Mouse (Mus musculus): ENCODE measurements around the gene Nmd3. TPM values are rescaled to one million over a fixed set of nuclear protein-coding genes. Genes with fewer than 3 reads are reported as not detected.

Nmd3 gene
- total RNA-seq (2017) = 52.2 to 127 TPM (median 83.2 TPM) in 3 replicates

- peak; percentile 89 for ATAC-seq (replicated peaks; ENCODE audit: insufficient number of reproducible peaks, low FRiP score, low TSS enrichment, poor library complexity, severe bottlenecking)
Measured at GRCm38 (mm10) chr3:69721814-69722186, at the start of gene Nmd3. Nmd3 (plus strand) TSS chr3:69721985.

- no peak for ATAC-seq (replicated peaks; ENCODE audit: insufficient number of reproducible peaks, low FRiP score, low TSS enrichment, poor library complexity, severe bottlenecking)
Measured at GRCm38 (mm10) chr3:69673351-69673750, 48.4 kb upstream of the Nmd3 start.

DNA sequence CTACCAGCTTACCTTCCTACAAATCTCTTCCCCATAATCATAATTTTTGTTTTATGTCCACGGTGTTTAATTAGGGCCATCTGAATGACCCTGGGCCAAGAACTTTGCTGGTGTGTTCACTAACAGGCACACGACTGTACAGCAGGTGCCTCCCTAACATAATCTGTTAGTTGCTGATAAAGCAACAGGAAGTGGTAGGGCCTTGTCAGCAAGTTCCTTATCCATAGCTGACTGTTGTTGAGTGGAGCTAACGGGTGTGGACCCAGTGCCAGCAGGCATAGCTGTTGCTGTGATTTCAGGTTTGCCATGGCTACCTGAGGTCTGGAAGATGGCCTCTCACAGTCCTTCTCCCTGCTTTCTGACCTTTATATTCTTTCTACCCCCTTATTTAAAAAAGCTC lies 47.6 kb upstream of the Nmd3 start:
- ATAC-seq (replicated peaks; ENCODE audit: insufficient number of reproducible peaks, low FRiP score, low TSS enrichment, poor library complexity, severe bottlenecking) = no peak

DNA sequence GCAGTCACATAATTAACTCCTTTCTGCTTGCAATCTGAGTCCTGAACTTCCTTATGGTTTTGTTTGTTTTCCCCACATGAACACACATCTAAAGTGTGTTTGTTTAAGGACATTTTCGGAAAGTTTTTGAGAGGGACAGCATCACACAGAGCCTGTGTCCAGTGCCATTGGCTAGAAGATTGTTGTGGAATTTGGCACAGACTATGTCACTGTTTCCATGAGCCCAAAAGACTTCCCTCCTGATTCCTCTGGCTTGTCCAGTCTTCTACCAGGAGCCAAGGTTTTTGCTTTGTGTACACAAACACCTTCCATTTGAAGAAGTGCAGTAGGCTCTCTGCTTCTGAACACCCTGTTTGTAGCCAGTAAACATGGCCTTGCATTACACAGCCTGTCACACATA lies 32.0 kb upstream of the Nmd3 start:
- ATAC-seq (replicated peaks; ENCODE audit: insufficient number of reproducible peaks, low FRiP score, low TSS enrichment, poor library complexity, severe bottlenecking) = no peak

- no peak for ATAC-seq (replicated peaks; ENCODE audit: insufficient number of reproducible peaks, low FRiP score, low TSS enrichment, poor library complexity, severe bottlenecking)
Measured at GRCm38 (mm10) chr3:69690939-69691338, 30.8 kb upstream of the Nmd3 start.

DNA sequence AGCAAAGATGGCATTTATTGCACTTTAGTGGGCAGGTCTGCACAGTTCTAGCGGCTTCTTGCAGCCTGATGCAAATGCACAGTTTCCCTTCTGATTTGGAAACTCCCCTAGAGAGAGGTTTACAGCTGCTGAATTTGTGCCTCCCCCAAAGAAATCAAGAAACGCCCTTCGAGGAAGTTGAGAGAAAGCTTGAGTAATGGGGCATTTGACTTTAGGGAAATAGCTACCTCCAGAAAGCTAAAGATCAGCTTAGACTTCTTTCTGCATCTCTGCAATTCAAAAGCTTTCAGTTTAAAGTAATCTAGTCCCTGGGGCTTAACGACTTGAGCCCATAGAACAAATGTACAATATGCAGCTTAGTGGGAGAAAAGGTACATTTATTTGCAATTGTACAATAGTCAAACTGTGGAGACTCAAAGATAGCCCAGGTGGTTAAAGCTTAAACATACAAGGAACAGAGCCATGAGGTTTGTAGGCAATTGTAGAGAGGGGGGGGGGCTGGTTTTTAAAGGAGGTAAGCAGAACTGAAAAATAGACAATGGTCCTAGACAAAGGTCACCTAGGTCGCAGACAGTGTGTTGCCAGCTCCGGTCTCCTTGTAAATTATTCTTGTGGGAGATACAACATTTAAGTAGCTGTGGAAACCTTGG lies 21.8 kb upstream of the Nmd3 start:
- ATAC-seq (replicated peaks; ENCODE audit: insufficient number of reproducible peaks, low FRiP score, low TSS enrichment, poor library complexity, severe bottlenecking) = peak; percentile 59; the same call in 1 of the 2 replicates

GRCm38 (mm10) chr3:69701905-69702304 lies 19.9 kb upstream of the Nmd3 start:
- no peak for ATAC-seq (replicated peaks; ENCODE audit: insufficient number of reproducible peaks, low FRiP score, low TSS enrichment, poor library complexity, severe bottlenecking)

DNA sequence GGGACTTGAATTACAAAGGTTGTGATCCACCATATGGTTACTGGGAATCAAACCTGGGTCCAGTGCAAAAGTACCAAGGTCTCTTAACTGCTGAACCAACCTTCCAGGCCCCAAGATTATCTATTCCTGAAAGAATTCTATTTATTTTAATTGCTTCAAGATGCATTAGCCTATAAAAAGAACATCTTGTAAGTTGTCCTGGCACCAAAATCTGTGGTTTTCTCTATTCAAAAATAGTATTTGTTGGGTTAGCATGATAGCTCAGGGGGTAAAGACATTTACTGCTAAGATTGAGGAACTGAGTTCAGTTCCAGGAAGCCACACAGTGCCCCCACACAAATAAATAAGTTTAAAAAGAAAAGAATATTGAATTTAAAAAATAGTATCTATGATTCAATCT lies 19.4 kb upstream of the Nmd3 start:
- ATAC-seq (replicated peaks; ENCODE audit: insufficient number of reproducible peaks, low FRiP score, low TSS enrichment, poor library complexity, severe bottlenecking) = no peak

- ATAC-seq (replicated peaks; ENCODE audit: insufficient number of reproducible peaks, low FRiP score, low TSS enrichment, poor library complexity, severe bottlenecking) = peak; percentile 31; the same call in 1 of the 2 replicates
Measured at GRCm38 (mm10) chr3:69709043-69709929, 12.5 kb upstream of the Nmd3 start.

DNA sequence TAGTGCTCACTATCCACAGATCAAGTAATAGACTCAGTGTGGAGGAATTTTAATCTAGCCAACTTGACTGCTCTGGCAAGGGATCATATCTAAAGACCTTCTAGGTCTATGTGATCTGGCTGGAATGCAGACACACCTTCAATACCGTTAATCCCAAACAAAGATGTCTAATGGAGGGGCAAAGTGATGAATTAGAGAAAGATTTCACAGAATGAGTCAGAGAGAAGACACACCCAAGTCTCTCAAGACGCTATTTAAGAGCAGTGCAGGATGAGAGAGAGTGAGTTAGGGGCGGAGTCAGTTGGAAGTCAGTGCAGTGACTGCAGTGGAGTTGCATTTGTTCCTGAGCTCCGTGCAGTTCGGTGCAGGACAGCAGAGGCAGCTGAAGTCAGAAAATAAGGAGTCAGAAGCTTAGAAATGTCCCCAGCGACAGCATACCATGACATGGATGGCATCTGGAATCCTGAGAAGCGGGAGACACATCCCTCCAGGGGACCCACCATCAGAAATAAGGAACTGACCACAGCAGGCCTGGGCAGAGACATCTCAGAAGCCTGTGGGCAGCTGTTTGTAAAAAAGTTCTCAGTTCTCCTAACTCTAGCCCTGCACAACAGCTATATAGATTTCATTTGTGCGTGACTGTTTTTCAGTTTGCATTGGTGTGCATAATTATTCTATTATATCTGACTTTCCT lies 9.7 kb upstream of the Nmd3 start:
- ATAC-seq (replicated peaks; ENCODE audit: insufficient number of reproducible peaks, low FRiP score, low TSS enrichment, poor library complexity, severe bottlenecking) = no peak

- ATAC-seq (replicated peaks; ENCODE audit: insufficient number of reproducible peaks, low FRiP score, low TSS enrichment, poor library complexity, severe bottlenecking) = no peak
Measured at GRCm38 (mm10) chr3:69717476-69717875, 4.3 kb upstream of the Nmd3 start.

GRCm38 (mm10) chr3:69722187-69722867 lies 542 bp downstream of the Nmd3 start:
- ATAC-seq (replicated peaks; ENCODE audit: insufficient number of reproducible peaks, low FRiP score, low TSS enrichment, poor library complexity, severe bottlenecking) = peak; percentile 37; the same call in 1 of the 2 replicates

- no peak for ATAC-seq (replicated peaks; ENCODE audit: insufficient number of reproducible peaks, low FRiP score, low TSS enrichment, poor library complexity, severe bottlenecking)
Measured at GRCm38 (mm10) chr3:69723161-69723560, 1.4 kb downstream of the Nmd3 start.

DNA sequence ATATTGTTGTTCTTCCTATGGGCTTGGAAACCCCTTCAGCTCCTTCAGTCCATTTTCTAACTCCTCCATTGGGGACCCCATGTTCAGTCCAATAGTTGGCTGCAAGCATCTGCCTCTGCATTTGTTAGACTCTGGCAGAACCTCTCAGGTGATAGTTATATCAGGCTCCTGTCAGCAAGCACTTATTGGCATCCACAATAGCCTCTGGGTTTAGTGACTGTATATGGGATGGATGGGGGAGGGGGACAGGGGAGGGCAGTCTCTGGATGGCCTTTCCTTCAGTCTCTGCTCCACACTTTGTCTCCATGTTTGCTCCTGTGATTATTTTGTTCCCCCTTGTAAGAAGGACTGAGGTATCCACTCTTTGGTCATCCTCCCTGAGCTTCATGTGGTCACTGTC lies 9.1 kb downstream of the Nmd3 start:
- no peak for ATAC-seq (replicated peaks; ENCODE audit: insufficient number of reproducible peaks, low FRiP score, low TSS enrichment, poor library complexity, severe bottlenecking)

DNA sequence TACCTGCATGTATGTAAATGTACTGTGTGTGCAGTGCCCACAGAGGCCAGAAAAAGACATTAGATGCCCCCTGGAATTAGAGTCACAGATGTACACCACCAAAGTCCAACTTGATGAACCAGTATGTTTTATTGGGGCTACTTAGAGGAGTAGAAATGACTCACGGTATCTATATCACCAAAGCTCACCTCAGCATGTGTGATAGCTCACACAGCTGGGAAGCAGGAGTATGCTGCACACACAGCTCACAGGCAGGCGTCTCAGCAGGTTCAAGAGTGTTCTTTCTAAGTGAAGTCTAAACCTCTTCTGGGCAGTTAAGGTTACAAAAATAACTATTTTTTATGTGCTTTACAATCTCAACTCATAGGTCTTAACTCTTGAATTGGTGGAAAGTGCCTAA lies 12.2 kb downstream of the Nmd3 start:
- ATAC-seq (replicated peaks; ENCODE audit: insufficient number of reproducible peaks, low FRiP score, low TSS enrichment, poor library complexity, severe bottlenecking) = no peak

DNA sequence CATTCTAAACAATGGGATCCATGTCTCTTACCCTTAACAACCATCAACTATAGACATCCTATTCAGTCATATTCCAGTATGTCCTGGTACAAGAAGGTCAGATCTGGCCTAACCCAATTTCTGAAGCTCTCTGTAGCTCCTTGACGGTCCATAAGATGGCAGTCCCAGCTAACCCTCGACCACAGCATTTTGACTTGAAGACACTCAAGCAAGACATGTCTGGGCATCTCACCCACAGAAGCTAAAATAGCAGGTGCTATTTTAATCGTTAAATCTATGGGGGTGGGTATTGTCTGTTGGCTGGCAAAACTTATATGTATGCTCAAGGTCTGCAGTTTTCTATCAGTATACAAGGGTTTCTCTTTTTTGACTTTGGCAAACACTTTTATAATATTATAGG lies 33.4 kb downstream of the Nmd3 start:
- no peak for ATAC-seq (replicated peaks; ENCODE audit: insufficient number of reproducible peaks, low FRiP score, low TSS enrichment, poor library complexity, severe bottlenecking)

- no peak for ATAC-seq (replicated peaks; ENCODE audit: insufficient number of reproducible peaks, low FRiP score, low TSS enrichment, poor library complexity, severe bottlenecking)
Measured at GRCm38 (mm10) chr3:69755968-69756367, 34.2 kb downstream of the Nmd3 start.

- peak; percentile 70; the same call in 1 of the 2 replicates for ATAC-seq (replicated peaks; ENCODE audit: insufficient number of reproducible peaks, low FRiP score, low TSS enrichment, poor library complexity, severe bottlenecking)
Measured at GRCm38 (mm10) chr3:69756499-69756898, 34.7 kb downstream of the Nmd3 start.

- no peak for ATAC-seq (replicated peaks; ENCODE audit: insufficient number of reproducible peaks, low FRiP score, low TSS enrichment, poor library complexity, severe bottlenecking)
Measured at GRCm38 (mm10) chr3:69757456-69757855, 35.7 kb downstream of the Nmd3 start.
